In the genomic region with DNA sequence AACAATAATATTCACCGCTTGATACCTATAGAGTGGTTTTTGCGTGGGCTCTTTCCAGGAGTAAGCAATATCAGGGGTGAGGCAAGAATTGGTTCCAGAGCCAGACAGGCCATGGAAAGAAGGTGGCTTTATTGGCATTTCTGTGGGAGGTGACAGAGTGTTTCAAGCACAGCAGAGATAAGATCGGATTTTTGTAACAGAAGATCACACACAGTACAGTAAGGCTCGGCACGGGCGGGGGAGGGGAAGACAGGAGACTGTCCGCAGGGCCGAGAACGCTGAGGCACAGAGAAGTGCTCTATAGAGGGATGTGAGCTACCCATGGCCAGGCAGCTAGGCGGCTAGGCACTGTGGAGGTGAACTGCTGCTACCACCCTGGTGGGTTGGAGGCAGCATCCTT, we compare ENCODE assay signal across 19 mouse cellular contexts. TPM values are rescaled to one million over a fixed set of nuclear protein-coding genes. Genes with fewer than 3 reads are reported as not detected.
DNase-seq lines count a peak whose midpoint lies in the region; ATAC-seq lines count a peak whose summit lies in the region.
"Had no signal": no experiment of that assay in that cellular context is flagged by ENCODE, and none has a peak within 500 bp of the region (broad histone marks: within the 10 kb centered on the region; RNA-seq: fewer than 3 reads in every experiment).

No protein-coding gene starts in this region.

- 0 out of 2 replicates have a peak, but pooled peaks cover 3% of the 10 kb centered on the region for H3K36me3 ChIP-seq in heart, embryonic 13.5 days
- no peaks in the 10 kb centered on the region for H3K36me3 ChIP-seq in midbrain, embryonic 11.5 days (ENCODE audit: control insufficient read depth, insufficient read depth, low read length)
- H3K36me3 ChIP-seq in midbrain, embryonic 14.5 days (ENCODE audit: control insufficient read depth, insufficient read depth, low read length) = no peaks in the 10 kb centered on the region
- H3K36me3 ChIP-seq in liver, embryonic 13.5 days = no peaks in the 10 kb centered on the region
- H3K36me3 ChIP-seq: limb, embryonic 13.5 days had no signal

- H3K27ac ChIP-seq in heart, embryonic 13.5 days (replicated peaks) = no peak overlapping the region
- H3K27ac ChIP-seq in midbrain, embryonic 11.5 days (ENCODE audit: low read depth, low read length) = no peak overlapping the region
- no peak overlapping the region for H3K27ac ChIP-seq in midbrain, embryonic 14.5 days (replicated peaks; ENCODE audit: low read depth, low read length)
- H3K27ac ChIP-seq in liver, embryonic 13.5 days = no peak overlapping the region
- H3K27ac ChIP-seq: limb, embryonic 13.5 days; stomach, postnatal 0 days had no signal

- WGBS in heart, embryonic 13.5 days = 32% methylated on average over 10 of the region's 10 CpGs
- 76% methylated on average over 10 of the region's 10 CpGs for WGBS in midbrain, embryonic 11.5 days
- 77% methylated on average over 10 of the region's 10 CpGs for WGBS in midbrain, embryonic 14.5 days
- WGBS in liver, embryonic 13.5 days (ENCODE audit: insufficient replicate concordance) = 40% methylated on average over 10 of the region's 10 CpGs

- ATAC-seq in heart, embryonic 13.5 days (ENCODE audit: extremely low read depth, insufficient number of reproducible peaks, low FRiP score, low TSS enrichment) = no peak; the same call in 1 of the 2 replicates
- ATAC-seq in midbrain, embryonic 11.5 days (ENCODE audit: low FRiP score) = no peak
- no peak for ATAC-seq in midbrain, embryonic 14.5 days (ENCODE audit: low FRiP score, low TSS enrichment)
- ATAC-seq in liver, embryonic 13.5 days (ENCODE audit: low read depth) = 0 out of 2 replicates have a peak, but pooled peaks have one; percentile 43
- ATAC-seq: forebrain, embryonic 14.5 days; inflammation-experienced regulatory T-cells, adult 6 months had no signal

- H3K9ac ChIP-seq in heart, embryonic 13.5 days = peak overlapping the region; percentile 13; the same call in 1 of the 2 replicates
- H3K9ac ChIP-seq in midbrain, embryonic 11.5 days (ENCODE audit: low read length) = no peak overlapping the region
- H3K9ac ChIP-seq in midbrain, embryonic 14.5 days (replicated peaks; ENCODE audit: low read length) = no peak overlapping the region
- no peak overlapping the region for H3K9ac ChIP-seq in liver, embryonic 13.5 days
- H3K9ac ChIP-seq: limb, embryonic 13.5 days had no signal

- no peak for DNase-seq in heart, postnatal 14 days
- DNase-seq in midbrain, embryonic 11.5 days (ENCODE audit: low spot score, missing footprints) = peak; percentile 37
- no peak for DNase-seq in midbrain, embryonic 14.5 days
- peak; percentile 80 for DNase-seq in fat pad, adult 2 months (ENCODE audit: extremely low read depth, low read depth, low spot score)
- no peak for DNase-seq in liver, embryonic 13.5 days
- DNase-seq in cerebellum, adult 11-12 months = no peak
- DNase-seq: cerebellum, adult 2 months; gastrocnemius, postnatal 10 days; kidney, adult 9 months; lung, adult 2 months; retina, postnatal 1 day; right cerebral cortex, postnatal 4 days; thymus, postnatal 14 days had no signal

- no peaks in the 10 kb centered on the region for H3K27me3 ChIP-seq in heart, embryonic 13.5 days (replicated peaks)
- no peaks in the 10 kb centered on the region for H3K27me3 ChIP-seq in midbrain, embryonic 11.5 days (ENCODE audit: control insufficient read depth, insufficient read depth, low read length)
- no peaks in the 10 kb centered on the region for H3K27me3 ChIP-seq in midbrain, embryonic 14.5 days (ENCODE audit: control insufficient read depth, insufficient read depth, low read length)
- no peaks in the 10 kb centered on the region for H3K27me3 ChIP-seq in liver, embryonic 13.5 days
- H3K27me3 ChIP-seq: limb, embryonic 13.5 days had no signal

- peaks cover 7% of the 10 kb centered on the region for H3K9me3 ChIP-seq in heart, embryonic 13.5 days
- peaks cover 3% of the 10 kb centered on the region; the same call in 1 of the 2 replicates for H3K9me3 ChIP-seq in midbrain, embryonic 11.5 days (ENCODE audit: control insufficient read depth, low read length)
- no peaks in the 10 kb centered on the region for H3K9me3 ChIP-seq in midbrain, embryonic 14.5 days (ENCODE audit: control insufficient read depth, low read length)
- peaks cover 3% of the 10 kb centered on the region; the same call in 1 of the 2 replicates for H3K9me3 ChIP-seq in liver, embryonic 13.5 days (replicated peaks)

- H3K4me3 ChIP-seq in heart, embryonic 13.5 days = no peak overlapping the region
- no peak overlapping the region for H3K4me3 ChIP-seq in midbrain, embryonic 11.5 days (ENCODE audit: low read depth, low read length)
- H3K4me3 ChIP-seq in midbrain, embryonic 14.5 days (replicated peaks; ENCODE audit: low read depth, low read length) = no peak overlapping the region
- no peak overlapping the region for H3K4me3 ChIP-seq in liver, embryonic 13.5 days (replicated peaks)
- H3K4me3 ChIP-seq: erythroblast, embryonic 14.5 days; limb, embryonic 13.5 days had no signal

- H3K4me2 ChIP-seq in heart, embryonic 13.5 days = 0 out of 2 replicates have a peak overlapping the region, but pooled peaks have one; percentile 4
- H3K4me2 ChIP-seq in midbrain, embryonic 11.5 days = no peak overlapping the region
- no peak overlapping the region for H3K4me2 ChIP-seq in midbrain, embryonic 14.5 days (ENCODE audit: low read length)
- H3K4me2 ChIP-seq in liver, embryonic 13.5 days = no peak overlapping the region
- H3K4me2 ChIP-seq: limb, embryonic 13.5 days had no signal

- H3K4me1 ChIP-seq in heart, embryonic 13.5 days = peaks cover 12% of the 10 kb centered on the region
- H3K4me1 ChIP-seq in midbrain, embryonic 11.5 days (ENCODE audit: control insufficient read depth, insufficient read depth, low read length) = no peaks in the 10 kb centered on the region; the same call in 1 of the 2 replicates
- no peaks in the 10 kb centered on the region for H3K4me1 ChIP-seq in midbrain, embryonic 14.5 days (ENCODE audit: control insufficient read depth, insufficient read depth, low read length)
- peaks cover 10% of the 10 kb centered on the region for H3K4me1 ChIP-seq in liver, embryonic 13.5 days (replicated peaks)
- H3K4me1 ChIP-seq: limb, embryonic 13.5 days had no signal

- intact Hi-C loops in heart, postnatal 14 days (cut with DNase I) = no loop called here

RNA-seq across cellular contexts. Expression of gene Fry, which starts 53.1 kb away (rescaled TPM):
- 19.6 and 20.0 TPM in 2 replicates for polyA plus RNA-seq in heart, embryonic 13.5 days (2015; fragmentation: Nextera tagmentation; extraction: Ambion mirVana)
- total RNA-seq in heart, postnatal 14 days (2021) = 100 to 1,000 TPM; 150 to 174 TPM
- polyA plus RNA-seq in midbrain, embryonic 11.5 days (2014; fragmentation: Nextera tagmentation; extraction: Ambion mirVana) = 8.8 and 9.1 TPM in 2 replicates
- 65.9 and 68.5 TPM in 2 replicates for polyA plus RNA-seq in midbrain, embryonic 14.5 days (2014; fragmentation: Nextera tagmentation; extraction: Ambion mirVana)
- polyA plus RNA-seq in liver, embryonic 13.5 days (2015; fragmentation: Nextera tagmentation; extraction: Ambion mirVana) = 2.4 TPM in 2 replicates

Comparison
In these comparisons a context has a peak if more than half of its experiments do, and no peak if none do; other contexts are left out.
1. DNase-seq: peak in midbrain, embryonic 11.5 days (single experiment) and fat pad, adult 2 months (single experiment); none in heart, postnatal 14 days (0 of 2), midbrain, embryonic 14.5 days (single experiment), liver, embryonic 13.5 days (single experiment) and cerebellum, adult 11-12 months (single experiment).